Mouse (Mus musculus): ENCODE data around the gene Cox7a2. TPM values are rescaled to one million over a fixed set of nuclear protein-coding genes. Genes with fewer than 3 reads are reported as not detected.

Gene Cox7a2
- polyA plus RNA-seq, 1 experiment from 2014 or later: 506 TPM

DNA sequence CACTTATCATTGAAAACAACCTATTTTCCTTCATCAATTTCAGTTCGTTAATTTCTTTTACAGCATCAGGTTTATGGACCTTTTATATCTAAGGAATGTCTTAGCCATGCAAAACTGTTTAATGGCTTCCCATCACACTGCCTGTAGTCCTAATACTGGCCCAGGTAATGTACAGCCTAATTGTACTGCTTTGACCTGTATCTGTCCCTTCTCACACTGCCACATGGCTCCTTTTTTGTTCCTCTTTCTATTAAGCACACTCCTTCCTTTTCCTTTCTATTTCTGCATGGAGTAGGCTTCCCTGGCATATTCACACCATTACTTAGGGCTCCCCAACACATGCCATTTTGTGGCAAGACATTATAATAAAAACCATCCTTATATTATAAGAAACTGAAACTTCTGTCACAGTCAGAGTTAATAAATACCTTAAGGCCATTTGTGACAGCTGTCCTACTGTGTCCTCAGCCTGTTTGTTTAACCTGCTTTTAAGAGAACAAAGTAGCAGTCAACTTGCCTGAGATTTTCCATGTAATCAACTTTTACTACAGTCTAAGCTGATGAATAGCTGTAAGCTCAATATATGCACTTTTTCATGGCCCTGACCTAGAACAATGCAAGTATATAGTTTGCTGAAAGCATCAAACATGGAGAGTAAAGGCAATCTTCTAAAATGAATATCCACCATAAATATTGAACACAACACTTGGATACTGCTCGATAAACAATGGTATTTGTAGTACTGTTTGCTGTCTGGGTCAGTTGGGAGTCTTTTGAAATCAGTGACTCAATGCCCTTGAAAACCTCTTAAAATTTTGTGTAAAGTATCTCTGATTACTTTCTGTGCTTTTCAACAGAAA, 25.5 kb upstream of the Cox7a2 start:
- CTCF ChIA-PET: no interaction called here
- no peak for TF ChIP-seq CTCF (IDR thresholded peaks at IDR 0.05)
- DNase-seq (ENCODE audit: low read depth, low spot score): no peak
- no peak for ATAC-seq
- in situ Hi-C loops (cut with MboI; ENCODE audit: low pct_unique_long_range_greater_than_20kb): no loop called here
- no peaks in the 10 kb centered on the region for H3K27me3 ChIP-seq
- POLR2A ChIA-PET: no interaction called here

DNA sequence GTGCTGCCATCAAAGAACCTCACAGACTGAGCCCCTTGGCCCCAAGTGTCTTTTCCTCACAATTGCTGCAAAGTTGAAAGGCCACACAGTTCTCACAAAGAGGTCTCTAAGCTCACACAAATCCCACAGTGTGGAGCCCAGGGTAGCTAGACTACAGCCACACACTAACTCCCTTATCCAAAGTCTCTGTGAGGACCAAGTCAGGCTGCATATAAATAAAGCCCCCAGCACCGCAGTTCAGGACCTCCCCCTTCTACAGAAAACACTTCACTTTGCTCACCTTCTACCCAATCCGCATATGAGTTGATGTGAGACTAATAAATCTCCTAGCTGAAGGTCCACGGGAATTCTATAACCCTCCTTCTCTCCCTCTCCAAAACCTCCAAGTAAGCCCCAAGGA, 24.8 kb upstream of the Cox7a2 start:
- CTCF ChIA-PET: no interaction called here
- ATAC-seq: no peak

DNA sequence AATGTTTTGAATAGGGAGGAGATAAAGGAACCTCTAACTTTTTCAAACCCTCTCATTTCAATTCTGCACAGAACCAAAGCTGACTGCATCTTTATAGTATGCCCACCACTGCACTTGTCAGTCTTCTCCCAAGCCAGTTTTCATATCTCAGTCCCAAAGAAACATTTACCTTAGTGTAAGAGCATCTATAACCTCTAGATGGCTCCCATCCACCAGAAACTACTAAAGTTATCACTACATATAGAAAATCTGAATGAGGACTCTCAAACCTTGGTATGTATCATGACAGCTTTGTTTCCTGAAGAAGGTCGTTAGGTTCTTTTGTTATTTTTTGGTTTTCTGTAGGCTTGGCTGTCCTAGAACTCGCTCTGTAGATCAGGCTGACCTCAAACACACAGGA, 19.7 kb upstream of the Cox7a2 start:
- in situ Hi-C loops (cut with MboI; ENCODE audit: low pct_unique_long_range_greater_than_20kb): no loop called here
- ATAC-seq (no peak), DNase-seq (ENCODE audit: low read depth, low spot score) (no peak)
- H3K27me3 ChIP-seq: no peaks in the 10 kb centered on the region
- no peak for TF ChIP-seq CTCF (IDR thresholded peaks at IDR 0.05)
- ChIA-PET CTCF (interaction anchor here (1.0 kb wide), 1 partner anchor 8 kb away, joined by 3 read pairs; no protein-coding TSS in a partner anchor), POLR2A (no interaction called here)

More for the DNA sequence above, 24.8 kb upstream of the Cox7a2 start:
- H3K27me3 ChIP-seq: no peaks in the 10 kb centered on the region
- POLR2A ChIA-PET: no interaction called here
- in situ Hi-C loops (cut with MboI; ENCODE audit: low pct_unique_long_range_greater_than_20kb): no loop called here
- TF ChIP-seq CTCF (IDR thresholded peaks at IDR 0.05): no peak
- DNase-seq (ENCODE audit: low read depth, low spot score): no peak

DNA sequence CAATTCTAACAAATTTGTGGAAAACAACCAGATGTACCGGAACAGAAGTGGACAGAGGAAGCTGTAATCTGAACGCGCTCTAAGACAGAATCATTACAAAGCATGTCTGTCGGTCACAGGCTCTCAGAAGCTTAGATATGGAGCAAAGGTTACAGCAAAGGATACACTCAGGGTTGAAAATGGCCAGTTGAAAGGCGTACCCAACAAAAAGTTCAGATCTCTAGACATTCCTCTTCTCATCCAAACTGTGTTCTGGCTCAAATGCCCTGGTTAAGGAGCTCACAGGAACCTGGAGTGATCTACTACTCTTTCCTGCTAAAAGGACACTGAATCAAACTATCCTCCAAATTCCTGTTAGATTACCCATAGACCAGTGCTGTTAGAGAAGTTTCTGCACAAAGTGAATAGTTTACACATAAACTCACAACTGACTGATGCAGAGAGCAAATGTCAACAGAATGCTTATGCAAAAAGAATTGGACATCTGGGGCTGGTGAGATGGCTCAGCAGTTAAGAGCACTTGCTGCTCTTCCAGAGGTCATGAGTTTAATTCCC, 7.4 kb upstream of the Cox7a2 start:
- no peak for TF ChIP-seq CTCF (IDR thresholded peaks at IDR 0.05)
- no peaks in the 10 kb centered on the region for H3K27me3 ChIP-seq
- ATAC-seq: no peak
- in situ Hi-C loops (cut with MboI; ENCODE audit: low pct_unique_long_range_greater_than_20kb): no loop called here
- ChIA-PET POLR2A (no interaction called here), CTCF (interaction anchor here (2.0 kb wide), 1 partner anchor 14 kb away, joined by 5 read pairs; no protein-coding TSS in a partner anchor)
- DNase-seq (ENCODE audit: low read depth, low spot score): no peak

DNA sequence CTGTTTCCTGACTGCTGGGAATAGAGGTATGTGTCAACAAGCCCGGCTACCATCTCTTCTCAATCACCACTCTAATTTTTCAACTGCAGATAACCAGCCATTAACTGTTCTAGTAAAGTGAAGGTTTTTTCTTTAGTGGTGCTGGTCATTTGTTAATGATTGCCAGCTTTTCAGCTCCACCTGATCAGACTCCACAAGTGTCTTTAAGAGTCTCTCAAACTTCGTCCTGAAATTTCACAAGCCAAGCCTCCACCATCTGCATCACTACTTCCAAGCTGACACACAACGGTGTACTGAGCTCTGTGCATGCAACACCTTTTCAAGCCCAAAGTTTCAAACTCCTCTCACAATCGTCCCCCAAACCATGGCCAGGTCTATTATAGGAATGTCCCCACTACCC, 5.7 kb upstream of the Cox7a2 start:
- no peak for ATAC-seq
- ChIA-PET CTCF (interaction anchor here (2.0 kb wide), 1 partner anchor 16 kb away, joined by 5 read pairs; no protein-coding TSS in a partner anchor), POLR2A (no interaction called here)
- in situ Hi-C loops (cut with MboI; ENCODE audit: low pct_unique_long_range_greater_than_20kb): no loop called here
- no peak for TF ChIP-seq CTCF (IDR thresholded peaks at IDR 0.05)
- H3K27me3 ChIP-seq: no peaks in the 10 kb centered on the region
- no peak for DNase-seq (ENCODE audit: low read depth, low spot score)

DNA sequence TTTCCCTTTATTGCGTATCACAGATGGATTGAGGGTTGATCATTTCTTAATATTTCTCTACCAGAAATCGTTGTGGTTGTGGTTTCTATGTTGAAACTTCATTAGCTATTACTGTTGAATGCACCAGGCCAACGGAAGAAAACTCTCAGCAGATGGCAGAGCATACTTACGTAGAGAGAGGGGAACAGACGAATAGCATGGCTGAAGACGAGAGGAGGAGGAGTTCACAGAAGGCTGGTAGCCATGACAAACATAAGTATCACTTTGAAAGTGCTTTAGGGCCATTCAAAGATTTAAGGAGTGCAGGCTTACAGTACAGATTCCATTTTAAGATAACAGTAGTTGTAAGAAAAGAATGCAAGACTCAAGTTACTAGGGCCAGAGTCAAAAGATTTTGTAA, 2.8 kb upstream of the Cox7a2 start:
- no peaks in the 10 kb centered on the region for H3K27me3 ChIP-seq
- no peak for DNase-seq (ENCODE audit: low read depth, low spot score)
- CTCF ChIA-PET: no interaction called here
- TF ChIP-seq CTCF (IDR thresholded peaks at IDR 0.05): no peak
- POLR2A ChIA-PET: interaction anchor here (0.6 kb wide), 1 partner anchor 29 kb away, joined by 4 read pairs; no protein-coding TSS in a partner anchor
- ATAC-seq: no peak
- in situ Hi-C loops (cut with MboI; ENCODE audit: low pct_unique_long_range_greater_than_20kb): no loop called here

DNA sequence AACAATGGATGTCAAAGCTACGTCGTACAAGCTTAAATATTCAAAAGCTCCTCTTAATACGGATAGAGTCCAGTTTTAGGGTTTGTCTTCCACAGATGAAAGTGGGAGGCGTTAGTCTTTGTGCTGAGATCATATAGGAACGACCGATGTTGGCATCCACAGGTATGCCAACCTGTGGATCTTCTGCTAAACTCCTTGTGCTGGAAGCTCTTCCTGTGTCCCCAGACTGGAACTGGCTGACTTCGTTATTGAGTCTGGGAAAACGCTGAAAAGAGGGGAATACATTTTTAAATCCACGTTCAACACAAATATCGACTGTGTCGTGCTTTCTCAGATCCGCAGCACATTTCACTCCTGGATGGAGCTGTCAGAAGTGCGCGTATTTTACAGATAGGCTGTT, 398 bp upstream of the Cox7a2 start:
- POLR2A ChIA-PET: interaction anchor here (0.9 kb wide), 1 partner anchor 9 kb away, joined by 3 read pairs; no protein-coding TSS in a partner anchor
- in situ Hi-C loops (cut with MboI; ENCODE audit: low pct_unique_long_range_greater_than_20kb): no loop called here
- no peak for DNase-seq (ENCODE audit: low read depth, low spot score)
- H3K27me3 ChIP-seq: no peaks in the 10 kb centered on the region
- no peak for ATAC-seq
- CTCF ChIA-PET: interaction anchor here (0.9 to 1.2 kb wide), 4 partner anchors 9 to 16 kb away, joined by 3 to 4 read pairs (median 3); no protein-coding TSS in a partner anchor
- no peak for TF ChIP-seq CTCF (IDR thresholded peaks at IDR 0.05)

DNA sequence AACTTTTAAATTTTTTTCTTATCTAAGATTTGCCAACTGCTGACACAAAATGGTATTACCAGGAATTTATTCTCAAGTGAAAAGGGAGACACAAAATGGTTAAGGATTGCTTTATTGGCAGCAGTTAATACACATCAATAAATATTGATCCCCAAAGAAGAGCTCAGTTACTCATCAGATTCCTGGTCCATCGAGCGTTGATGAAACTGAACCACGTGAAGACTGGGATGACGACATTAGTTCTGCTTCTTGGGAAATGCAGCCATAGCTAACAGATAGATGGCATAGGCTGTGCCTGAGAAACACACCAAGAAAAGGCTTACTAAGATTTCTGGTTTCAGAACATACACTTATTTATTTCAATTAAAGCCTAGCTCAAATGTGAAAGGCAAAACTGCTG, 4.4 kb downstream of the Cox7a2 start:
- ATAC-seq (no peak), DNase-seq (ENCODE audit: low read depth, low spot score) (no peak)
- no peak for TF ChIP-seq CTCF (IDR thresholded peaks at IDR 0.05)
- ChIA-PET CTCF (interaction anchor here (1.1 kb wide), 2 partner anchors 8 to 248 kb away, joined by 3 read pairs; no protein-coding TSS in a partner anchor), POLR2A (no interaction called here)
- H3K27me3 ChIP-seq: no peaks in the 10 kb centered on the region
- in situ Hi-C loops (cut with MboI; ENCODE audit: low pct_unique_long_range_greater_than_20kb): no loop called here

DNA sequence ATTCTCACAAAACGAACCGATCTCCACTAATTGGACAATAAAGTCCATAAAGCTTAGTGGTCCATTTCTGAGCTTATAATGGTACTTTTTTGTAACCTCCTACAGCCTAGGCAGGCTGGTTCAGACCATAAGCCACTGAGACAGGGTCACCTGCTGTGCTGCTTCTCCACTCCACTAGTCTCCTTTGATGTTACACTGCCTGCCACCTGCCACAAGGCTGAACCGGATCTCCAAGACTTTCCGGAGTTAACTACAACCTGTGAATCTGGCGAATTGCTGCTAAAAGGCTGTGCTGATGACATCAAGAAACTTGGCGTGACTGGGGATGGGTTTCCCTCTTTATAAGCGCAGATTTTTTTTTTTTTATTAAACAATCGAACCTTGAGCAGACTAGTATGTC, 7.8 kb downstream of the Cox7a2 start:
- in situ Hi-C loops (cut with MboI; ENCODE audit: low pct_unique_long_range_greater_than_20kb): no loop called here
- ChIA-PET CTCF (no interaction called here), POLR2A (no interaction called here)
- DNase-seq (ENCODE audit: low read depth, low spot score) (no peak), ATAC-seq (no peak)
- no peaks in the 10 kb centered on the region for H3K27me3 ChIP-seq
- no peak for TF ChIP-seq CTCF (IDR thresholded peaks at IDR 0.05)

DNA sequence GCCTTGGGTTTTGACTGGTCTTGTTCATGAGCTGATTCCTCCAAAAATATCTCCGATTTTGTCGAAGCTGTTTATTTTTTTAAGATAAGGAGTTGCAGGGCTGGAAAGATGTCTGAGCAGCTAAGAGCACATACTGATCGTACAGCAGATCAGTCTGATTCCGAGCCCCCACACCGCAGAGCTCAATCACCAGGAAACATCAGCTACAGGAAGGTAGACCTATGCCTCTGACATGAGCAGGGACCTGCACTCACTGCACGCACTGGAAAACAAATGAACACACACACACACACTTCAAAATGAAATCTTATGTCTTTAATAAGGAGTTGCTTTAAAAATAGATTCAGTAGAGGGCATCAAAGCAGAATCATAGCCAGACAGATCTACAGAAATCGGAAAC, 9.0 kb downstream of the Cox7a2 start:
- no peak for TF ChIP-seq CTCF (IDR thresholded peaks at IDR 0.05)
- H3K27me3 ChIP-seq: no peaks in the 10 kb centered on the region
- CTCF ChIA-PET: interaction anchor here (1.1 to 1.9 kb wide), 2 partner anchors 8 to 28 kb away, joined by 4 to 7 read pairs; no protein-coding TSS in a partner anchor
- in situ Hi-C loops (cut with MboI; ENCODE audit: low pct_unique_long_range_greater_than_20kb): no loop called here
- POLR2A ChIA-PET: interaction anchor here (1.1 kb wide), 1 partner anchor 9 kb away, joined by 3 read pairs; the partner anchor contains the start of gene Cox7a2
- ATAC-seq: no peak
- DNase-seq (ENCODE audit: low read depth, low spot score): no peak

DNA sequence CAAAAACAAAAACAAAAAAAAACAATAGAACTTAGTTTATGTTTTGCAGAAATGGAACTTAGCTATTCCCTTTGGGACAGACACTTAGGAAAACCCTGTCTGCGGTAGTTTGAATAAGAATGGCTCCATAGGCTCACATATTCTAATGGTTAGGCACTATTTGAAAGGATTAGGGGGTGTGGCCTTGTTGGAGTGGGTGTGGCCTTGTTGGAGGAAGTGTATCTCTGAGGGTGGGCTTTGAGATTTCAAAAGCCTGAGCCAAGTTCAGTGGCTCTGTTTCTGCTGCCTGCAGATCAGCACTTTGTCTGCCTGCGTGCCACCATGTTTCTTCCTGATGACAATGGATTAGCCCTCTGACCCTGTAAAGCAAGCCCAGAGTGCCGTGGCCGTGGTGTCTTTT, 14.6 kb downstream of the Cox7a2 start:
- ChIA-PET POLR2A (no interaction called here), CTCF (interaction anchor here (1.5 kb wide), 1 partner anchor 14 kb away, joined by 4 read pairs; the partner anchor contains the start of gene Cox7a2)
- in situ Hi-C loops (cut with MboI; ENCODE audit: low pct_unique_long_range_greater_than_20kb): no loop called here
- no peaks in the 10 kb centered on the region for H3K27me3 ChIP-seq
- ATAC-seq (no peak), DNase-seq (ENCODE audit: low read depth, low spot score) (no peak)
- no peak for TF ChIP-seq CTCF (IDR thresholded peaks at IDR 0.05)
